Mouse (Mus musculus) lung, adult 2 months (tissue): Measurements from ENCODE around the gene Hist1h4i.

Experiments used
- CTCF ChIP-seq: fragments of 200-500 bp; IDR thresholded peaks from 2 replicates; pipeline ENCODE4 v1.5.1; 2011; ENCODE audit warnings: mild to moderate bottlenecking, low read length, control low read depth; ENCODE audit not compliant: insufficient read depth
- POLR2A ChIP-seq: fragments of 200-500 bp; IDR thresholded peaks from 2 replicates; pipeline ENCODE4 v1.6.1; 2011; ENCODE audit warnings: low read depth, mild to moderate bottlenecking, control low read depth, low read length, borderline replicate concordance; ENCODE audit errors: extremely low read depth

- no peak for TF ChIP-seq POLR2A
- no peak for TF ChIP-seq CTCF
Measured at GRCm38 (mm10) chr13:22021581-22021980, 19.6 kb downstream of the Hist1h4i start.
